Mouse (Mus musculus) kidney, embryonic 16.5 days (tissue): ENCODE measurements at regions not wholly inside any gene's neighbourhood (a gene's known extent, or its start where the extent isn't known, plus 50 kb on each side); places are given as distances from the start of the nearest gene placed in this dataset.

Source experiments
- ATAC-seq: fragments of 200-750 bp; cut with Nextera tagmentation; 2 replicates; pipeline ENCODE4 v1.8.0; 2017; ENCODE audit warnings: moderate TSS enrichment; ENCODE audit not compliant: low FRiP score, low TSS enrichment
- H3K27ac ChIP-seq: fragments of 300-500 bp; sonication (generic); 2 replicates; pipeline ENCODE4 v1.5.1; 2014; ENCODE audit warnings: low read length
- H3K27me3 ChIP-seq: fragments of 300-500 bp; sonication (generic); 2 replicates; pipeline ENCODE4 v1.6.1; 2014; ENCODE audit warnings: low read length, control low read depth, mixed read lengths; ENCODE audit not compliant: insufficient read depth
- H3K36me3 ChIP-seq: fragments of 300-500 bp; sonication (generic); 2 replicates; pipeline ENCODE4 v1.6.1; 2014; ENCODE audit warnings: low read length, control low read depth, mixed read lengths; ENCODE audit not compliant: insufficient read depth
- H3K4me1 ChIP-seq: fragments of 300-500 bp; sonication (generic); 2 replicates; pipeline ENCODE4 v1.6.1; 2014; ENCODE audit warnings: low read length, control low read depth, mixed read lengths; ENCODE audit not compliant: insufficient read depth
- H3K4me2 ChIP-seq: fragments of 300-500 bp; sonication (generic); replicated peaks from 2 replicates; pipeline ENCODE4 v1.6.1; 2014; ENCODE audit warnings: low read depth, low read length
- H3K4me3 ChIP-seq: fragments of 300-500 bp; sonication (generic); 2 replicates; pipeline ENCODE4 v1.5.1; 2014; ENCODE audit warnings: mild to moderate bottlenecking, low read length
- H3K9ac ChIP-seq: fragments of 300-500 bp; sonication (generic); replicated peaks from 2 replicates; pipeline ENCODE4 v1.6.1; 2014; ENCODE audit warnings: low read length
- H3K9me3 ChIP-seq: fragments of 300-500 bp; sonication (generic); 2 replicates; pipeline ENCODE4 v1.6.1; 2016; ENCODE audit warnings: low read length, control low read depth
- WGBS: fragments of 180-500 bp; shearing (Covaris S2); extraction: QIAGEN DNeasy Blood & Tissue Kit; methylation state at CpG from one replicate; pipeline ENCODE4 v1.1.7; 2014; 5-methylcytosine and 5-hydroxymethylcytosine counted together

DNA sequence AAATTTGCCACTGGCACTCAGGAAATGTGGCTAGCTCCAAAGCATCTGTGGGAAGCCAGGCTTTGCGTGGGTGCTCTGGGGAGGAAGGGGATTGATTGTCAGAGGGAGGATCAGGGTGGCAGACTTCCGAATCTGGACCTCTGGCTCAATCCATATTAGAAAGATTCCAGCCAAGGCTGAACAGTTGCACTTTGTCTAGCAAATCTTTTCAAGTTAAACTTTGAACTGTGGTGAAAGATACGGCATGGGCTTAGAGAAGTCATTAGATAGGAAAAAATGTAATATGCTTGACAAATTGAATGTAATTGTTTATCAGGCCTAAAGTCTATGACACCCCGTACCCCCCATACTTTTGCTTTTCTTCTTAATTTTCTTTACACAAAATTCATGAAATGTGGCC is 120.7 kb downstream of the Sem1 start:
- Histone ChIP-seq H3K4me3 (no peak overlapping the region), H3K27me3 (no peaks in the 10 kb centered on the region), H3K36me3 (no peaks in the 10 kb centered on the region), H3K4me2 (no peak overlapping the region), H3K4me1 (0 out of 2 replicates have a peak, but pooled peaks cover 3% of the 10 kb centered on the region), H3K27ac (no peak overlapping the region), H3K9me3 (no peaks in the 10 kb centered on the region), H3K9ac (no peak overlapping the region)
- 40% methylated on average over 4 of the region's 4 CpGs for WGBS
- ATAC-seq = no peak

- H3K4me3 ChIP-seq = no peak overlapping the region
- WGBS = 69% methylated on average over 5 of the region's 5 CpGs
Measured at GRCm38 (mm10) chr6:6457001-6457400, 121.5 kb downstream of the Sem1 start.

DNA sequence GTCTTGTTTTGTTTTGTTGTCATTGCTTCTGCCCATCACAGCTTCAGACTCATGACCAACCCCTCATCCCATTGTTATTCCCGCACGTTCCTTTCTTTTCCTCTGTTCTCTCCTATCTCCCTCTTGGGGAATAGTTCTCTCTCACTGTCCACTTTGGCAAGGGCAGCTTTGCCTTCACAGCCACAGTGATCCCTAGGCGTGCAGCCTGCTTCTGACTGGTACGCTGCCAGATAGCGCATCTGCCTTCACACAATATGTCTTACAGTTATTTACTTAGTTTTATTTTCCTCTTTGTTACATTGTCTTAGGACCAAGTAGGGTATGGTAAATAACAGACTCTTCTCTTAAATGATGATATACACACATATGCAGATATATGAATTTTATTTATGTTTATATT is 122.9 kb downstream of the Sem1 start:
- no peak overlapping the region for H3K4me2 ChIP-seq
- no peak overlapping the region for H3K9ac ChIP-seq
- no peak for ATAC-seq
- H3K9me3 ChIP-seq = no peaks in the 10 kb centered on the region
- 81% methylated on average over 5 of the region's 5 CpGs for WGBS
- H3K4me1 ChIP-seq = 0 out of 2 replicates have a peak, but pooled peaks cover 3% of the 10 kb centered on the region
- H3K27me3 ChIP-seq = no peaks in the 10 kb centered on the region
- no peak overlapping the region for H3K4me3 ChIP-seq
- no peaks in the 10 kb centered on the region for H3K36me3 ChIP-seq
- H3K27ac ChIP-seq = no peak overlapping the region

More at GRCm38 (mm10) chr6:6457001-6457400, 121.5 kb downstream of the Sem1 start:
- H3K4me1 ChIP-seq = 0 out of 2 replicates have a peak, but pooled peaks cover 3% of the 10 kb centered on the region
- no peaks in the 10 kb centered on the region for H3K27me3 ChIP-seq
- no peak overlapping the region for H3K9ac ChIP-seq
- H3K27ac ChIP-seq = no peak overlapping the region
- H3K36me3 ChIP-seq = no peaks in the 10 kb centered on the region
- no peak overlapping the region for H3K4me2 ChIP-seq
- ATAC-seq = no peak
- H3K9me3 ChIP-seq = no peaks in the 10 kb centered on the region

GRCm38 (mm10) chr6:6454396-6454795 is 124.1 kb downstream of the Sem1 start:
- Histone ChIP-seq H3K9ac (no peak overlapping the region), H3K4me2 (no peak overlapping the region), H3K4me1 (0 out of 2 replicates have a peak, but pooled peaks cover 3% of the 10 kb centered on the region), H3K4me3 (no peak overlapping the region), H3K27ac (no peak overlapping the region), H3K36me3 (no peaks in the 10 kb centered on the region), H3K9me3 (no peaks in the 10 kb centered on the region), H3K27me3 (no peaks in the 10 kb centered on the region)
- no peak for ATAC-seq
- WGBS = 88% methylated on average over 2 of the region's 2 CpGs

GRCm38 (mm10) chr6:6434855-6435254 is 143.6 kb downstream of the Sem1 start:
- ATAC-seq = peak; percentile 69; the same call in 1 of the 2 replicates
- Histone ChIP-seq H3K9me3 (peaks cover 2% of the 10 kb centered on the region; the same call in 1 of the 2 replicates), H3K27me3 (no peaks in the 10 kb centered on the region), H3K4me3 (no peak overlapping the region), H3K27ac (no peak overlapping the region), H3K4me2 (no peak overlapping the region), H3K4me1 (peaks cover 5% of the 10 kb centered on the region), H3K9ac (no peak overlapping the region), H3K36me3 (no peaks in the 10 kb centered on the region)
- 17% methylated on average over 3 of the region's 3 CpGs for WGBS

GRCm38 (mm10) chr6:6434261-6434802 is 144.1 kb downstream of the Sem1 start:
- H3K27ac ChIP-seq = no peak overlapping the region
- peaks cover under 1% of the 10 kb centered on the region; the same call in 1 of the 2 replicates for H3K9me3 ChIP-seq
- no peak overlapping the region for H3K4me3 ChIP-seq
- peaks cover 5% of the 10 kb centered on the region for H3K4me1 ChIP-seq
- H3K9ac ChIP-seq = no peak overlapping the region
- ATAC-seq = no peak
- H3K27me3 ChIP-seq = no peaks in the 10 kb centered on the region
- H3K4me2 ChIP-seq = no peak overlapping the region
- no peaks in the 10 kb centered on the region for H3K36me3 ChIP-seq
- 71% methylated on average over 5 of the region's 5 CpGs for WGBS

DNA sequence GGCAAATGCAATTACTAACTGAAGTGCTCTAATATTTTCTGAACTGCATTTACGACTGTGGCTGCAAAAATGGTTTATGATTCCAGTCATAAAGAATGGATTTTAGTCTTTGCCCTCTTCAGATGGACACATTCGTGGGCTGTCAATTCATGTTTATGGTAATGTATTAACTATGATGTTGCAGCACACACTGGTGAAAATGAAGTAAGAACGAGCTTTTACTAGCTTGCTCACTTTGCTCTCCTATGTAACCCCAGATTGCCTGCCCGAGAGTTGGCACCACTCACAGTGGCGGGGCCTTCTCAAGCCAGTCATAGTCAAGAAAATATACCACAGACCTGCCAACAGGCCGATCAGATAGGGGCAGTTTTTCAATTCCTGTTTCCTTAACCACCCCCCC is 145.3 kb downstream of the Sem1 start:
- H3K4me3 ChIP-seq = no peak overlapping the region
- ATAC-seq = no peak
- H3K36me3 ChIP-seq = no peaks in the 10 kb centered on the region
- no peak overlapping the region for H3K9ac ChIP-seq
- H3K27me3 ChIP-seq = no peaks in the 10 kb centered on the region
- H3K4me2 ChIP-seq = no peak overlapping the region
- no peaks in the 10 kb centered on the region for H3K9me3 ChIP-seq
- H3K4me1 ChIP-seq = peaks cover 5% of the 10 kb centered on the region
- H3K27ac ChIP-seq = no peak overlapping the region
- WGBS = 66% methylated on average over 6 of the region's 6 CpGs

DNA sequence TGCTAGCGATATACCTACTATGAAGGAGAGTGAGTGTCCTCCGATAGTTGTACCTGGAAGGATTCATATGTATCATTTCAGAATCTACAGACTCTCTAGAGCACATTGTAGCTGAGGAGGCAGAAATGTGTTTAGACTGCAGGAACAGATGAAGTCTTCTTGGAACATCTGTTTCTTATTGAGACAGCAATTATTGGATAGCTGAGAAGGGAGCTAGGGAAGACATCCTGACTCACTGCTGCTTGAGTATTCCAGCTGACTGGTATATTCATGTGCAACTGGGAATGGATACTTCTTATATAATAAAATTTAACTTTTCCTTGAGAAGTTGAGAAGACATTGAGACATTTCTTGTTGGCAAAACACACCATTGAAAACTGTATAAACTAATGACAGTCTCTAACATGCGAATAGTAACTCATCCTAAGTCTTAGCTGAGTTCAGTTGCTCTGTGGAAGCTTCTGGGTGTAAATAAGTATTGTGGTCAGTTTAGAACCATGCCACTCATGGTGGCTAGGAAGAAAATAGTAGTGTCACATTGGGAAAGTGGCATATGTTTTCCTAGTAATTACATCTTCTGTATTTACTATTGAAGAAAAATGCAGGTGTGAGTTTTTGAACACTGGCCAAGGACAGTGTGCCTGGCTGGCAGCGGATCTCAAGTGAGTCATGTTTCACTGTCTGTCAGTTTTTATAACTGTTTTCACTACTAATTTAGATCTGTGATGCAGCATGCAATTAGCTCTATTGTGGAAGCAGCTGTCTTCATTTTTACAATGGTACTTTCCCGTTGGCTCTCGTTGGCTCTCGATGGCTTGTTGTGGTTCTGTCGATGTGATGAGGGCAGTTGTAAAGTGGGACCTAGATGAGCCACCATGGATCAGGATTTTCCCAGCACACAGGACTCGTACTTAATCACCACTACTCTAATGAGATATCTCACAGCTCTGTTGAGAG is 163.5 kb downstream of the Sem1 start:
- WGBS = 68% methylated on average over 9 of the region's 9 CpGs
- Histone ChIP-seq H3K4me1 (no peaks in the 10 kb centered on the region), H3K4me3 (no peak overlapping the region), H3K9ac (no peak overlapping the region), H3K4me2 (no peak overlapping the region), H3K9me3 (no peaks in the 10 kb centered on the region), H3K27me3 (no peaks in the 10 kb centered on the region), H3K36me3 (no peaks in the 10 kb centered on the region), H3K27ac (no peak overlapping the region)
- ATAC-seq = no peak

DNA sequence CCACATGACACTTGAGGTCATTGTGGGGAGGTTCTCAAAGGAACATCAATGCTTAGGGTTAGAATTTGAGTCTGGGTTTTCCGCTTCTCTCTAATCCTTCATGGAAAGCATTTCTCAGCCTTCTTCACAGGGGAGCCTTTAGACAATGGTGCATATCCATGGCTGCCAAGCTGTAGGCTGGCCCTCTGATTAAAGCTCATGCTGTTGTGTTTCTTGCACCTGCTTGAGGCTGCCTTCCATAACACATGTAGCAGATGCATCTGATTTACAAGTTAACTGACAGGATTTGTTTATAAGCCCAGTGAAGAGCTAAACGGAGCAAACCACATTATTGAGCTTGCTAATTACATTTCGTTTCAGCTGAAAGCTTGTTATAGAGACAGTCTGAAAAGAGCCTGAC is 180.5 kb downstream of the Sem1 start:
- Histone ChIP-seq H3K9me3 (no peaks in the 10 kb centered on the region), H3K27me3 (no peaks in the 10 kb centered on the region), H3K4me3 (no peak overlapping the region), H3K36me3 (no peaks in the 10 kb centered on the region), H3K4me2 (no peak overlapping the region), H3K4me1 (no peaks in the 10 kb centered on the region), H3K9ac (no peak overlapping the region), H3K27ac (no peak overlapping the region)
- no peak for ATAC-seq
- 78% methylated on average over 3 of the region's 3 CpGs for WGBS
